Comparison of ENCODE assay signal across 8 mouse cellular contexts in genomic region chr11:50457111-50457911, GRCm38 (mm10). TPM values are rescaled to one million over a fixed set of nuclear protein-coding genes. Genes with fewer than 3 reads are reported as not detected.
DNase-seq lines count a peak whose midpoint lies in the region; ATAC-seq lines count a peak whose summit lies in the region.

No protein-coding gene starts in this region.

- no peak for ATAC-seq in heart, embryonic 13.5 days (ENCODE audit: extremely low read depth, insufficient number of reproducible peaks, low FRiP score, low TSS enrichment)
- ATAC-seq in kidney, embryonic 15.5 days (replicated peaks; ENCODE audit: low FRiP score), result no peak
- peak; percentile 60 for ATAC-seq in midbrain, embryonic 12.5 days (ENCODE audit: low FRiP score, low read depth)

- 7% methylated on average over 26 of the region's 26 CpGs for WGBS in heart, embryonic 13.5 days
- 5% methylated on average over 26 of the region's 26 CpGs for WGBS in kidney, embryonic 15.5 days
- WGBS in midbrain, embryonic 12.5 days, result 3% methylated on average over 26 of the region's 26 CpGs

- peak overlapping the region; percentile 53 for H3K9ac ChIP-seq in heart, embryonic 13.5 days
- H3K9ac ChIP-seq in kidney, embryonic 15.5 days, result no peak overlapping the region
- H3K9ac ChIP-seq in midbrain, embryonic 12.5 days (replicated peaks), result 0 out of 2 replicates have a peak overlapping the region, but pooled peaks have one; percentile 34

- H3K36me3 ChIP-seq in heart, embryonic 13.5 days, result no peaks in the 10 kb centered on the region
- no peaks in the 10 kb centered on the region for H3K36me3 ChIP-seq in kidney, embryonic 15.5 days
- H3K36me3 ChIP-seq in midbrain, embryonic 12.5 days, result no peaks in the 10 kb centered on the region

- H3K27me3 ChIP-seq in heart, embryonic 13.5 days (replicated peaks), result peaks cover 22% of the 10 kb centered on the region
- H3K27me3 ChIP-seq in kidney, embryonic 15.5 days, result peaks cover 21% of the 10 kb centered on the region
- H3K27me3 ChIP-seq in midbrain, embryonic 12.5 days, result peaks cover 7% of the 10 kb centered on the region; the same call in 1 of the 2 replicates

- peak overlapping the region; percentile 30 for H3K4me3 ChIP-seq in heart, embryonic 13.5 days
- peak overlapping the region; percentile 2; the same call in 1 of the 2 replicates for H3K4me3 ChIP-seq in kidney, embryonic 15.5 days (replicated peaks)
- peak overlapping the region; percentile 24 for H3K4me3 ChIP-seq in midbrain, embryonic 12.5 days

- H3K4me2 ChIP-seq in heart, embryonic 13.5 days, result peak overlapping the region; percentile 66
- H3K4me2 ChIP-seq in kidney, embryonic 15.5 days, result peak overlapping the region; percentile 37
- H3K4me2 ChIP-seq in midbrain, embryonic 12.5 days (replicated peaks), result peak overlapping the region; percentile 48

- H3K4me1 ChIP-seq in heart, embryonic 13.5 days, result peaks cover 17% of the 10 kb centered on the region
- peaks cover 15% of the 10 kb centered on the region for H3K4me1 ChIP-seq in kidney, embryonic 15.5 days
- H3K4me1 ChIP-seq in midbrain, embryonic 12.5 days, result peaks cover 21% of the 10 kb centered on the region

- DNase-seq in heart, adult 11 months, result peak; percentile 93
- DNase-seq in heart, postnatal 4 days, result no peak
- DNase-seq in embryo, embryonic 10 days (ENCODE audit: low spot score), result peak; percentile 45
- DNase-seq in thymus, postnatal 14 days, result no peak
- no peak for DNase-seq in gastrocnemius, postnatal 25 days

- H3K9me3 ChIP-seq in heart, embryonic 13.5 days, result no peaks in the 10 kb centered on the region; the same call in 1 of the 2 replicates
- H3K9me3 ChIP-seq in kidney, embryonic 15.5 days (replicated peaks), result no peaks in the 10 kb centered on the region
- no peaks in the 10 kb centered on the region for H3K9me3 ChIP-seq in midbrain, embryonic 12.5 days

- peak overlapping the region; percentile 48 for H3K27ac ChIP-seq in heart, embryonic 13.5 days (replicated peaks)
- H3K27ac ChIP-seq in kidney, embryonic 15.5 days, result no peak overlapping the region
- H3K27ac ChIP-seq in midbrain, embryonic 12.5 days (replicated peaks), result peak overlapping the region; percentile 22; the same call in 1 of the 2 replicates

RNA-seq across cellular contexts. Expression of gene Rufy1, which starts 26.4 kb away (rescaled TPM):
- 10 to 100 TPM; 27.1 to 27.9 TPM for total RNA-seq in heart, postnatal 4 days (2021)
- polyA plus RNA-seq in heart, embryonic 13.5 days (2015; fragmentation: Nextera tagmentation; extraction: Ambion mirVana), result 19.5 and 22.2 TPM in 2 replicates
- polyA plus RNA-seq in kidney, embryonic 15.5 days (2015; fragmentation: Nextera tagmentation; extraction: Ambion mirVana), result 25.7 and 27.9 TPM in 2 replicates
- polyA plus RNA-seq in midbrain, embryonic 12.5 days (2016; fragmentation: Nextera tagmentation; extraction: Ambion mirVana), result 26.7 and 32.8 TPM in 2 replicates
- total RNA-seq in gastrocnemius, postnatal 25 days (2021), result 10 to 100 TPM; 17.9 to 21.6 TPM

Comparison
In these comparisons a context has a peak if more than half of its experiments do, and no peak if none do; other contexts are left out.
1. DNase-seq: peak in heart, adult 11 months (single experiment) and embryo, embryonic 10 days (single experiment); none in heart, postnatal 4 days (single experiment), thymus, postnatal 14 days (single experiment) and gastrocnemius, postnatal 25 days (single experiment).
2. Peak in every context shown above with its lines, with median percentiles within 50 percentile points of each other: H3K4me2 ChIP-seq and H3K4me3 ChIP-seq.